Mouse (Mus musculus) Patski (cell line): Measurements from ENCODE around the gene Slc16a5. TPM values are rescaled to one million over a fixed set of nuclear protein-coding genes. Genes with fewer than 3 reads are reported as not detected.

ENCODE experiments used
- ATAC-seq: fragments of 100-300 bp; one replicate; pipeline ENCODE4 v1.8.0; 2021
- CTCF ChIA-PET: fragments of 350-600 bp; sonication (Branson Sonifier 250); formaldehyde crosslinking; loops from one replicate; lab custom pipeline; 2022; ENCODE audit warnings: inconsistent platforms; lab: Charles Lee
- POLR2A ChIA-PET: fragments of 350-600 bp; sonication (Branson Sonifier 250); formaldehyde crosslinking; loops from one replicate; lab custom pipeline; 2022; ENCODE audit warnings: antibody characterized with exemption, inconsistent platforms; lab: Charles Lee
- DNase-seq: peaks from one replicate; pipeline ENCODE4 v3.0.0-alpha.2; 2011; ENCODE audit warnings: low read depth, low spot score
- H3K27me3 ChIP-seq: fragments of 371-371 bp; one replicate; pipeline ENCODE4 v1.5.1; 2021
- CTCF ChIP-seq: fragments of 100-300 bp; IDR thresholded peaks from one replicate; pipeline ENCODE4 v1.5.1; 2021
- in situ Hi-C: fragments of 300-500 bp; cut with MboI; formaldehyde crosslinking; loops from 3 replicates; pipeline ENCODE4 v1.11.1; 2018; ENCODE audit warnings: low pct_unique_long_range_greater_than_20kb, mixed read lengths
- polyA plus RNA-seq: library from polyadenylated mRNA; unstranded; gene quantifications from one replicate; pipeline ENCODE4 v1.2.3, GENCODE M21; 2021

The Slc16a5 gene
- polyA plus RNA-seq, 1 experiment from 2014 or later, result 0.15 TPM

DNA sequence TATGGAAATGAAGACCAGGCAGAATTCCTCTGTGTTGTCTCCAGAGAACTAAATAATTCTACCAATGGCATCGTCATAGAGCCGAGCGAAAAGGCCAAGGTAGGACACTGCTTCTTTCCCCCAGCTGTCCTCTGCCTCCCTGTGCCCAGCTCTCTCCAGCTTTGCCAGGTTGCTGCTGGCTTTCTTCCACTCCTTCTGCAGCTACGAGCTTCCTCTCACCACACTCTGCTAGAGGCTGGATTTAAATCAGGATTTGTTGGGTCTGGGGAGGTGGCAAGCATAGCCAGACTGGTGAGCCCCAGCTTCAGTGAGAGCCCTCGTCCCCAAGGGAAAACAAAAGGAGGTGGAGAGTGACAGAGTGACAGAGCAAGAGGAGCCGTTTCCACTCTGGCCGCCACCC is 33.0 kb upstream of the Slc16a5 start:
- no peaks in the 10 kb centered on the region for H3K27me3 ChIP-seq
- CTCF ChIA-PET, result interaction anchor here (1.5 kb wide), 1 partner anchor 42 kb away, joined by 5 read pairs; no protein-coding TSS in a partner anchor
- no peak for ATAC-seq
- DNase-seq, result no peak
- POLR2A ChIA-PET, result no interaction called here
- TF ChIP-seq CTCF, result no peak
- in situ Hi-C loops, result no loop called here

DNA sequence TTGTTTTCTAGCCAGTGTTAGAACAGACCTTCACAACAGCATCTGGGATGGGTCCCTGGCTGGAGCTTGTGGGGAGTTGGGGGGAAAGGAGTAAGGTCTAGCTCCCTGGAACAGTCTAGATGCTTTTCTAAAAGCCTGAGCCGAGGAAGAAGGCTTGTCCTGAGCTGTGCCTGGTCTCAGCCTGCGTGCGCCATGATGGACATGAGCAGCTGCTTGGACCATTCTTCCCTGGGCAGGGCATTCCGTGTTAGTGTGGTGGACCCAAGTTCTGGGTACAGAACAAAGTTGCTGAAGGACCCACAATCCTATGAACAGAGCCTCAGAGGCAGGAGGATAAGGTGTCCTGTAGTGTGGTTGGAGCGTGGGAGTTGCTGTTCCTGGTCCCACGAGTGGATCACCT is 31.7 kb upstream of the Slc16a5 start:
- ATAC-seq, result no peak
- ChIA-PET POLR2A (no interaction called here), CTCF (no interaction called here)
- DNase-seq, result no peak
- H3K27me3 ChIP-seq, result no peaks in the 10 kb centered on the region
- TF ChIP-seq CTCF, result no peak
- in situ Hi-C loops, result loop anchor here (5.0 kb wide), 1 partner anchor 42 kb away; no protein-coding TSS in a partner anchor

DNA sequence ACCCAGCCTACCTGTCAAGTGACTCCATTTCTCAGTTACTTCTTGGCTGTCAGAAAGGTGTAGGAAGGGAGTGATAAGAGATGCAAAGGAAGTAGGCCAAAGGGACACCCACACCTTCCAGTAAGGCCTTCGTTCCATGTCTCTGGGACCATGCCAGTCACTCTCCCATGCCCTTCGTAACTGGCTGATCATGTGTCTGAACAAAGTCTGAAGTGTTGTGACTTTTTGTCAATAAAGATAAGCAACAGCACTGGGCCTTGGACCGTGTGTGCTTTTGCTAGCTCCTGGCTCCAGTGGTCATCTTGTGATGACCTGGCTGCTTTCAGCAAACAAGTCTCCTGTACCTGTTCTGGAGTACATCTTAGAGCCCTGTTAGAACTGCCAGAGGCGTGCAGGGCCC is 29.5 kb upstream of the Slc16a5 start:
- no peaks in the 10 kb centered on the region for H3K27me3 ChIP-seq
- POLR2A ChIA-PET, result no interaction called here
- DNase-seq, result no peak
- in situ Hi-C loops, result loop anchor here (5.0 kb wide), 1 partner anchor 39 kb away; no protein-coding TSS in a partner anchor
- CTCF ChIA-PET, result no interaction called here
- TF ChIP-seq CTCF, result no peak
- ATAC-seq, result no peak

DNA sequence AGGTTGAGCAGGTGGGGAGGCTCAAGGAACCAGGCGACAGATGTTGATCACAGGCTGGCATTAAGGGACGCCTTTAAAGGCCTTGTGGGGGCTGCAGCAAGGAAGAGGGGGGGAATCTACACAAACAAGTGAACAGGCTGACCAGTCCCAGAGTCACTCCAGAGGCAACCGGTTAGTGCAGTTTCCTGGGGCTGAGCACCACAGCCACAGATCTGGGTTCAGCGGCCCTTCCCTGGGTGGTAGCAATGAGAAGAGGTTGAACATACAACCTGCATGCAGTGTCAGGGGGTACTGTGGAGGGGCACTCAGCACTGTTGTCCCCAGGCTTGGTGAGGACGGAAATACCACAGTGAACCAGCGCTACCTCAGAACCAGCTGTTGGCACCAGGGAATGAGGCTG is 28.9 kb upstream of the Slc16a5 start:
- ATAC-seq, result no peak
- no peak for DNase-seq
- ChIA-PET POLR2A (no interaction called here), CTCF (no interaction called here)
- in situ Hi-C loops, result loop anchor here (5.0 kb wide), 1 partner anchor 39 kb away; no protein-coding TSS in a partner anchor
- TF ChIP-seq CTCF, result no peak
- H3K27me3 ChIP-seq, result no peaks in the 10 kb centered on the region

DNA sequence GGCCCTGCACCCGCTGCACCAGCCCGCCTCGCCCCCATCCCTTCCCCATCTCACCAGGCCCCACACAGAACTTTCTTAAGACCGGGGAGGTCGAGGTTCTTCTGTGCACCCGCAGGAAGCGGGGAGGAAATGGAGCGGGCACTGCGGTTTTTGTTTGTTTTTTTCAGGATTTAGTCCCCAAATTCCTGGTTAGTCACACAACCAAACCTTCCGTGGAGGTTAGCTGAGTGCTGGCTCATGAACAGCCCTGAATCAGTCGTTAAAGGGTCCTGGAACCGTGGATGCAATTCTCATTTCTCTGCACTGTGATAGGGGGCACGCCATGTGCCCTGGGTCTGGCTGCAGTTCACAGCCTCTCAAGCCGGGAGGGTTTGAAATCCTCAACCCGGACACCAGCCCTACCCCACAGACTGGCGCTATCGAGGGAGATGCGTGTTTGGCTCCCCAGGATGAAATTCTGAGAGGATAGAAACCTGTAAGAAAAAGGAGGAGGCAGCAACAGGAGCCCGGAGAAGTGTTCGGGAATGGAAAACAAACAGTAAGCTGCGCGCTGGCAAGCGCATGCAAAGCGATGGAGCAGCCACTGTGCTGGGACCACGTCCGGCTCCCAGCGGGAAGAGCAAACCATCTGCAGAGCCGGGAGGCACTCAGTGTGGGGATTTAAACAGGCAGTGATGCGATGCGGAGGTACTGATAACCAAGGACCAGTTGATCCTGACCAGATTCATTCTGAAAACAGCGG is 26.5 kb upstream of the Slc16a5 start:
- ChIA-PET POLR2A (no interaction called here), CTCF (interaction anchor here (0.8 kb wide), 1 partner anchor 8 kb away, joined by 3 read pairs; no protein-coding TSS in a partner anchor)
- no peak for TF ChIP-seq CTCF
- no peak for DNase-seq
- in situ Hi-C loops, result no loop called here
- no peak for ATAC-seq
- H3K27me3 ChIP-seq, result no peaks in the 10 kb centered on the region

DNA sequence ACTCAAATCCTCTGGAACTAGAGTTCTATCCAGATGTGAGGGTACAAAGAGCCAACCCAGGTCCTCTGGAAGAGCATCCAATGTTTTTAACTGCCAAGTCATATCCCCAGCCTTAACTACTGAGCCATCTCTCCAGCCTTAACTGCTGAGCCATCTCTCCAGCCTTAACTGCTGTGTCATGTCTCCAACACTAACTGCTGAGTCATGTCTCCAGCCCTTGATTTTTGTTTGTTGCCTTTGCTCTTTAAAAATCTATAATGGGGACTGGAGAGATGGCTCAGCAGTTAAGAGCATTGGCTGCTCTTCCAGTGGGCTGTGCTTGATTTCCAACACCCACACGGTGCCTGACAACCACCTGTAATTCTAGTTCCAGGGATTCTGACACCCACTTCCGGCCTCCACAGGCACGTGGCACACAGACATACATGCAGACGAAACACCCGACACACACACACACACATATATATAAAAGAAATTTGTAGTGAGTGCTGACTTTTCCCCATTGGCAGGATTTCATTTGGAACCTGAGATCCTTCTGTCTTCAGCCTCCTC is 24.6 kb upstream of the Slc16a5 start:
- in situ Hi-C loops, result no loop called here
- no peak for TF ChIP-seq CTCF
- no peaks in the 10 kb centered on the region for H3K27me3 ChIP-seq
- ChIA-PET CTCF (no interaction called here), POLR2A (interaction anchor here (0.6 kb wide), 1 partner anchor 19 kb away, joined by 3 read pairs; no protein-coding TSS in a partner anchor)
- DNase-seq (no peak), ATAC-seq (no peak)

DNA sequence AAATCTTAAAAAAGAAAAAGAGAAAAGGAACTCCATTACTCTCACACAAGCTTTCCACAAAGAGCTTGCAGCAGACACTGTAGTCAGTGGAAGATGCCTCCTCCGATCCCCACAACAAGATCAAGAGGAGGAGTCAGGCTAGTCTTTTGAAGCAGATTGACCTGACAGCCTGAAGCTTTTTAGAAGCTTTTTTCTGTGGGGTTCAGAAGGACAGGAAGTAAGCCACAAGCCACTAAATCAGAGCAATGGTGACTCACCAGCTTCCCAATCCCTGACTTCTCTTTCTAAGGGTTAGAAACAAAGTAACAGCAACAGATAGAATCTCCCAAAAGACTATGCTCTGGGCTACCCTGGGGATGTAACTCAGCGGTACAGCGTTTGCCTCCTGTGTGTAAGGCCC is 22.9 kb upstream of the Slc16a5 start:
- in situ Hi-C loops, result no loop called here
- TF ChIP-seq CTCF, result no peak
- no peaks in the 10 kb centered on the region for H3K27me3 ChIP-seq
- DNase-seq (no peak), ATAC-seq (no peak)
- ChIA-PET CTCF (interaction anchor here (1.0 to 2.1 kb wide), 3 partner anchors 10 to 32 kb away, joined by 3 to 9 read pairs (median 4); no protein-coding TSS in a partner anchor), POLR2A (interaction anchor here (1.3 kb wide), 1 partner anchor 17 kb away, joined by 3 read pairs; no protein-coding TSS in a partner anchor)

DNA sequence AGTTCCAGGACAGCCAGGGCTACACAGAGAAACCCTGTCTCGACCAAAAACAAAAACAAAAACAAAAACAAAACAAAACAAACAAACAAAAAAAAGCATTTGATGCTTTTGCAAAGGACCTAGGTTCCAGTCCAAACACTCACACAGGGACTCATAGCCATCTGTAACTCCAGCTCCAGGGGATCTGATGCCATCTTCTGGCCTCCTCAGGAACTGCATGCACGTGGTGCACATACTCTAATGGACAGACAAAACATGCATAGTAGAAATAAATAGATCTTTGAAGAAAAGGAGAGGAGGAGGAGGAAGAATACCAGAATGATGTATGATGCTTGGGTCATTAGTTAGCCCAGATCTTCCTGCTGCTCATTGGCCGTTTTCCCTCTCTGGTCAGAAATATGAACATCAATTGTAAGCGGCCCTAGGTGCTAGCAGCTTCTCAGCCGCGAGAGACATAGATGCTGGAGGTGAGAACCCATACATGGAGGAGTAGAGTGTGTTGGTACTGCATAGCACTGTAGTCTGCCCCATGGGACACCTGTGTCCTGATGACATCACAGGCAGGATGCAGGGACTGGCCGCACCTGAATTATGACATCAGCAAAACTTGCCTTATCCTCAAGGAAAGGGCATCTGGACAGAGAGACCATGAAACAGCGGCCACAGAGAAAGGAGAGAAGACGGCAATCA is 22.2 kb upstream of the Slc16a5 start, which contains the start of gene Trim80:
TSS of gene Trim80 (plus strand) at position 640 of the 690 bp plus-strand sequence.
- in situ Hi-C loops, result no loop called here
- POLR2A ChIA-PET, result no interaction called here
- ATAC-seq, result no peak
- H3K27me3 ChIP-seq, result no peaks in the 10 kb centered on the region
- DNase-seq, result no peak
- CTCF ChIA-PET, result interaction anchor here (1.0 to 2.1 kb wide), 3 partner anchors 9 to 31 kb away, joined by 3 to 9 read pairs (median 4); no protein-coding TSS in a partner anchor
- no peak for TF ChIP-seq CTCF

DNA sequence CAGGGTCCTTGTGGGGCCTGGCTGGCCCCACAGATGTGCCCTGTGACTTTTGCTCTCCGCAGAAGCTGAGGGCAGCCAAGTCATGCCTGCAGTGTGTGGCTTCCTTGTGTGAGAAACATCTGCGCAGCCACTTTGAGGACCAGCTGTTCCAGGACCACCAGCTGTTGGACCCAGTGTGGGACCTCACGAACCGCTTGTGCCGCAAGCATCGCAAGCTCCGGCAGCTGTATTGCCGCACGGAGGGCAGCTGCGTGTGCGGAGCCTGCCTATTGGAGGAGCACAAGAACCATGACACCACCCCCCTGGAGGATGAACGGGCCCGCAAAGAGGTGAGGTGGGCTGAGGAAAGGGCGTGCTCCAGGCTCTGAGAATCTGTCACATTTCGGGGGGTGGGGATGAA is 20.9 kb upstream of the Slc16a5 start:
- POLR2A ChIA-PET, result no interaction called here
- DNase-seq, result no peak
- no peaks in the 10 kb centered on the region for H3K27me3 ChIP-seq
- in situ Hi-C loops, result no loop called here
- CTCF ChIA-PET, result interaction anchor here (1.0 kb wide), 1 partner anchor 14 kb away, joined by 3 read pairs; no protein-coding TSS in a partner anchor
- TF ChIP-seq CTCF, result no peak
- no peak for ATAC-seq

DNA sequence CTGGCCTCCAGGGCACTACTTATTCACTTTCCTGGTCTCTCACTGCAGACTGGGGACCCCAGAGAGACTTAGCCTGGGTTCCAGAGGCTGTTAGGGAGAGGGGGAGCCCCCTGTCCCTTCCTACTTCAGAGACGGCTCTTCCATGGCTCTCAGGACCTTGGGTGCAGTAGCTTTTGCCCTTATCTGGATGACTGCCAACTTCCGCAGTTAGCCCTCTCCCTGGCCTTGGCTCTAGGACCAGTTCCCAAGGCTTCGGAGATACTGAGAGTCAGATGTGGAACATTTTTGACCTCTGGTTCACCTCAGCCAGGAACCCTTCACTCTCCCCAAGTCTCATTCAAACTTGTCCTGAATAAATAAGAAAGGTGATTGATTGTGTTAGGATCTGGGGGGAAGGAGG is 15.4 kb upstream of the Slc16a5 start:
- in situ Hi-C loops, result no loop called here
- CTCF ChIA-PET, result interaction anchor here (1.6 kb wide), 1 partner anchor 19 kb away, joined by 5 read pairs; no protein-coding TSS in a partner anchor
- DNase-seq (no peak), ATAC-seq (no peak)
- POLR2A ChIA-PET, result no interaction called here
- TF ChIP-seq CTCF, result no peak
- no peaks in the 10 kb centered on the region for H3K27me3 ChIP-seq
